Mouse (Mus musculus) gastrocnemius, postnatal 10 days (tissue): ENCODE data around the gene Serpina10. TPM values are rescaled to one million over a fixed set of nuclear protein-coding genes. Genes with fewer than 3 reads are reported as not detected.
"Not testable (repeated sequence)": the region's sequence is repeated elsewhere in the genome, so short reads cannot be mapped to it uniquely, and the experiment has no call there.

ENCODE experiments used
- DNase-seq: peaks from one replicate; pipeline ENCODE4 v3.0.0; 2021; ENCODE audit warnings: mixed read lengths
- total RNA-seq, 2 experiments: library from RNA; stranded (reverse); gene quantifications; 2 replicates each; pipeline ENCODE4 v1.2.3; 2021

Gene Serpina10
- total RNA-seq, 2 experiments from 2014 or later: not detected

GRCm38 (mm10) chr12:103615141-103615540 is 16.1 kb downstream of the Serpina10 start:
- DNase-seq: no peak

GRCm38 (mm10) chr12:103601839-103602238 is 29.4 kb downstream of the Serpina10 start:
- DNase-seq: no peak

GRCm38 (mm10) chr12:103600364-103600763 is 30.9 kb downstream of the Serpina10 start:
- no peak for DNase-seq

GRCm38 (mm10) chr12:103598411-103598810 is 32.8 kb downstream of the Serpina10 start:
- DNase-seq: no peak

GRCm38 (mm10) chr12:103583771-103584170 is 47.5 kb downstream of the Serpina10 start:
- no peak for DNase-seq

GRCm38 (mm10) chr12:103578148-103578547 is 53.1 kb downstream of the Serpina10 start:
- not testable (repeated sequence) for DNase-seq

GRCm38 (mm10) chr12:103569690-103570089 is 61.6 kb downstream of the Serpina10 start:
- no peak for DNase-seq

- DNase-seq: no peak
Observed at GRCm38 (mm10) chr12:103567129-103567528, 64.1 kb downstream of the Serpina10 start.

- no peak for DNase-seq
Observed at GRCm38 (mm10) chr12:103565151-103565550, 66.1 kb downstream of the Serpina10 start.

Other genes starting within 250 kb of the Serpina10 start
- 1 to 10 TPM; 3.5 to 3.7 TPM for gene Otub2, start 242.8 kb downstream of the Serpina10 start, total RNA-seq
- under 1 TPM; 0.80 to 0.88 TPM for gene 9330161L09Rik, start 223.6 kb downstream of the Serpina10 start, total RNA-seq
- gene Ddx24, start 205.6 kb downstream of the Serpina10 start, total RNA-seq: 10 to 100 TPM; 45.5 to 48.7 TPM
- gene Ifi27, start 197.2 kb downstream of the Serpina10 start, total RNA-seq: 100 to 1,000 TPM; 104 to 113 TPM
- gene Ifi27l2a, start 187.8 kb downstream of the Serpina10 start, total RNA-seq: 1 to 10 TPM; 7.7 to 7.8 TPM
- gene Ifi27l2b, start 174.2 kb downstream of the Serpina10 start, total RNA-seq: not detected
- gene Ppp4r4, start 99.2 kb downstream of the Serpina10 start, total RNA-seq: under 1 TPM; 0.25 to 0.87 TPM
- under 1 TPM in 1 of 2 experiments, not detected in 1; 0.16 TPM for gene Serpina6, start 25.8 kb upstream of the Serpina10 start, total RNA-seq
- not detected for gene Serpina16, start 44.7 kb upstream of the Serpina10 start, total RNA-seq
- not detected for gene Serpina1f, start 64.1 kb upstream of the Serpina10 start, total RNA-seq
- gene Serpina1d, start 142.1 kb upstream of the Serpina10 start, total RNA-seq: 1 to 10 TPM in 1 of 2 experiments, not detected in 1; 2.1 TPM
- gene Serpina1b, start 198.9 kb upstream of the Serpina10 start, total RNA-seq: 1 to 10 TPM in 1 of 2 experiments, under 1 TPM in 1; 0.73 to 4.5 TPM
- 1 to 10 TPM in 1 of 2 experiments, not detected in 1; 1.9 TPM for gene Serpina1a, start 232.1 kb upstream of the Serpina10 start, total RNA-seq